Mouse (Mus musculus) midbrain, embryonic 11.5 days (tissue): ENCODE measurements around the gene Arfgef3. TPM values are rescaled to one million over a fixed set of nuclear protein-coding genes. Genes with fewer than 3 reads are reported as not detected.

Experiments used
- ATAC-seq: fragments of 200-750 bp; cut with Nextera tagmentation; 2 replicates; pipeline ENCODE4 v1.8.0; 2017; ENCODE audit warnings: moderate TSS enrichment, moderate library complexity; ENCODE audit not compliant: low FRiP score
- DNase-seq: peaks from one replicate; pipeline ENCODE4 v3.0.0; 2015; ENCODE audit warnings: low spot score; ENCODE audit errors: missing footprints
- H3K27ac ChIP-seq: fragments of 300-500 bp; sonication (generic); 2 replicates; pipeline ENCODE4 v1.5.1; 2014; ENCODE audit warnings: low read depth, low read length
- H3K27me3 ChIP-seq: fragments of 300-500 bp; sonication (generic); 2 replicates; pipeline ENCODE4 v1.6.1; 2014; ENCODE audit warnings: mild to moderate bottlenecking, low read length, moderate library complexity, mixed read lengths; ENCODE audit not compliant: control insufficient read depth, insufficient read depth
- H3K36me3 ChIP-seq: fragments of 300-500 bp; sonication (generic); 2 replicates; pipeline ENCODE4 v1.6.1; 2014; ENCODE audit warnings: mild to moderate bottlenecking, low read length, moderate library complexity, mixed read lengths; ENCODE audit not compliant: control insufficient read depth, insufficient read depth
- H3K4me1 ChIP-seq: fragments of 300-500 bp; sonication (generic); 2 replicates; pipeline ENCODE4 v1.6.1; 2014; ENCODE audit warnings: low read length; ENCODE audit not compliant: control insufficient read depth, insufficient read depth
- H3K4me2 ChIP-seq: fragments of 300-500 bp; sonication (generic); 2 replicates; pipeline ENCODE4 v1.6.1; 2014; ENCODE audit warnings: mild to moderate bottlenecking, moderate library complexity
- H3K4me3 ChIP-seq: fragments of 300-500 bp; sonication (generic); 2 replicates; pipeline ENCODE4 v1.5.1; 2014; ENCODE audit warnings: low read depth, low read length
- H3K9ac ChIP-seq: fragments of 300-500 bp; sonication (generic); 2 replicates; pipeline ENCODE4 v1.6.1; 2014; ENCODE audit warnings: low read length
- H3K9me3 ChIP-seq: fragments of 300-500 bp; sonication (generic); 2 replicates; pipeline ENCODE4 v1.6.1; 2016; ENCODE audit warnings: low read length; ENCODE audit not compliant: control insufficient read depth
- WGBS: fragments of 180-500 bp; shearing (Covaris S2); extraction: QIAGEN DNeasy Blood & Tissue Kit; methylation state at CpG from one replicate; pipeline ENCODE4 v1.1.7; 2014; 5-methylcytosine and 5-hydroxymethylcytosine counted together
- polyA plus RNA-seq: library from polyadenylated mRNA; unstranded; fragments of >200 nt; fragmentation: Nextera tagmentation; extraction: Ambion mirVana; gene quantifications from 2 replicates; pipeline ENCODE4 v1.2.1, GENCODE M21; 2014

Gene Arfgef3
- polyA plus RNA-seq, 1 experiment from 2014 or later = 1.3 TPM

GRCm38 (mm10) chr10:18536889-18537288 is 206.9 kb downstream of the Arfgef3 start:
- H3K4me1 ChIP-seq = 0 out of 2 replicates have a peak, but pooled peaks cover 2% of the 10 kb centered on the region

GRCm38 (mm10) chr10:18532293-18532692 is 211.5 kb downstream of the Arfgef3 start:
- Histone ChIP-seq H3K36me3 (0 out of 2 replicates have a peak, but pooled peaks cover 2% of the 10 kb centered on the region), H3K9ac (no peak overlapping the region), H3K4me3 (no peak overlapping the region), H3K27me3 (no peaks in the 10 kb centered on the region), H3K9me3 (no peaks in the 10 kb centered on the region), H3K4me2 (no peak overlapping the region), H3K27ac (no peak overlapping the region), H3K4me1 (no peaks in the 10 kb centered on the region)
- DNase-seq (no peak), ATAC-seq (no peak)
- 82% methylated on average over 8 of the region's 8 CpGs for WGBS

More at GRCm38 (mm10) chr10:18536889-18537288, 206.9 kb downstream of the Arfgef3 start:
- ATAC-seq (no peak), DNase-seq (peak; percentile 59)
- no peaks in the 10 kb centered on the region for H3K27me3 ChIP-seq
- H3K9me3 ChIP-seq = no peaks in the 10 kb centered on the region
- H3K36me3 ChIP-seq = no peaks in the 10 kb centered on the region
- 94% methylated on average over 2 of the region's 2 CpGs for WGBS
- H3K4me3 ChIP-seq = no peak overlapping the region
- no peak overlapping the region for H3K27ac ChIP-seq
- no peak overlapping the region for H3K4me2 ChIP-seq
- H3K9ac ChIP-seq = no peak overlapping the region

Other genes starting within 250 kb of the Arfgef3 start
- 12.3 and 14.6 TPM in 2 replicates for gene Hebp2, start 197.9 kb downstream of the Arfgef3 start, polyA plus RNA-seq
- gene Gm4922, start 42.8 kb upstream of the Arfgef3 start, polyA plus RNA-seq = 0.08 TPM in 1 of 2 replicates, not detected in the other
- 6.0 and 6.1 TPM in 2 replicates for gene Perp, start 101.1 kb upstream of the Arfgef3 start, polyA plus RNA-seq